Mouse (Mus musculus) thymus, adult 18-20 months (tissue): ENCODE measurements at regions not wholly inside any gene's neighbourhood (a gene's known extent, or its start where the extent isn't known, plus 50 kb on each side); places are given as distances from the start of the nearest gene placed in this dataset.

ENCODE experiments used
- DNase-seq, 2 experiments: peaks; one replicate each; pipeline ENCODE4 v3.0.0; 2022; ENCODE audit warnings: mixed read lengths in 2 of 2

DNA sequence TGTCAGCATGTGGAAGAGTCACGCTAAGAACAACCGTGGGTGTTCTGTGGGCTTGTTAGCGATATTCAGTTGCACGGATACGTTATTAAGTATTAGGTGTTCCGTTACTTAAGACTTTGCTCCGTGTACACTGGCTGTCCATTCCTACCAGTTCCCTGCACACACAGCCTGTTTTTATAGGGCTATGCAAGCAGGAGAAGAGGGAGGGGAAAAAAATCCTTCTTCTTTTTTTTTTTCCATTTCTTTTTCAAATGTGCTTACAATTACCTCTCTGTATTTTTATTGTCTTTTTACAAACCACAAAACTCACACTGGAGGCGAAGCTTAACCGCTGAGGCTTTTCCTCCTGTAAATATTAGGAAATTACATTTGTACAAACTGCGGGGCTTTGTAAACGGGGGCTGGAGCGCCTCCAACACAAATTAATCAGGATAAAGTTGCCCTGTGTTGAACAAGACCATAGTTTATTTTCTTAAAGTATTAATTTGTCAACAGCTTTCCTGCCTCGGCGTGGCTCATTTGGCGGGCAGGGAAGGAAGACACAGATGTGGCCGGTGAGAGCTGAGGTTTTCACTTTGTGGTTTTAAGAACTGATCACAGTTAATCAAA lies 340.8 kb upstream of the Mki67 start:
- no peak for DNase-seq

DNA sequence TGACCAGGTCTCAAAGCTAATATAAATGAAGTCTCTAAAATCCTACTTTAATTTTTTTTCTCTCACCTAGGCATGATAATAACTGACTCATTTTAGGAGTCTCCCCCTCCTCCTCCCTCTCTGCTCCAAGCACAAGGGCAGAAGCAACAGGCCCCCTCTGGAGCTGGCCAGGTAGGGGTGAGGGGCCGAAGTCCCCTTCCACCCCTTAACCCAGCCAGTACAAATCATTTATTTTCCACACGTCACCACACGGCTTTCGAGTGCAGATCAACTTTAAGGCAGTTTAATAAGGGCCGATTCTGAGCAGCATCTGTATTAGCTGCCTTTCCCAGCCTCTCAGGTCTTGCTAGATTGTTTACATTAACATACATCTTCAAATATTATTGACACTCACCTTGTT lies 342.2 kb upstream of the Mki67 start:
- no peak for DNase-seq

DNA sequence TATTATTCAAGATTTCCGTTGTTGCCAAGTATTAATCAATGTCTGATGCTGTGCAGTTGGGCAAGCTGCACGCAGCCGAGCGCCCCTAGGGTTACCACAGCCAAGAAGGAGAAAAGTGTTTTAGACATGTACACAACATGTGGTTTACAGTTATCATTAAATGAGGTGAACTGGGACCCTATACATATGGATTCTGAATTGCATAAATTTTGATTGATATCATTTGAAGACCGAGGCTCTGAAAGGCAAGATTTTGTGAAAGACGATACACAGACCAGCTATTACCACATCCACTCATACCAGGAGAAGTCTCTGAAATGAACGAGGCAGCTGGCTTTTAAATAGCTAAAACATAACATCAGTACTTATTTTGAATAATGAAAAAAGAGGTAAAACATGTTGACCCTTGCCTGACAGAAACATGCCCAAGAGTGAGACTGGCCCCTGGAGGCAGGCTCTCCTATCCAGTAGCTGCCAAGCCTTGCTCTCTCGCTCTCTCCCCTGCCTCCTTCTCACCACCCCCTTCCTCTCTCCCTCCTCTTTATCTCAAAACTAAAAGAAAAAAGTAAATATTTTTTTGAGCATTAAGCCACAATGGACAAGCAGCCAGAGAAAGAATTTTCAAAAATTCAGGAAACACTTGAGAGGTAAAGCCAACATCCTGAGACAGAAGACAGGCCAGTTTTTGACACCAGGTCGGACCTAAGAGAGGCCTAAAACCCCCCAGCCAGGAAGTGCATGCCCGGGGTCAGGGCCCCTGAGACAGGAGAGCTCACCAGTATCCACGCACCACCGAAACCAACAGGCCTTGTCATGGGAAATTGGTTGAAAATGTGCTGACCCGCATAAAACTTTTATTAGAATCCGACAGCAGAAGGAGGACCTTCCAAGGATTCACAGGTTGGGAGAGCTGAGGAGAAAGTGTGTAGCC lies 342.9 kb upstream of the Mki67 start:
- DNase-seq, result no peak

DNA sequence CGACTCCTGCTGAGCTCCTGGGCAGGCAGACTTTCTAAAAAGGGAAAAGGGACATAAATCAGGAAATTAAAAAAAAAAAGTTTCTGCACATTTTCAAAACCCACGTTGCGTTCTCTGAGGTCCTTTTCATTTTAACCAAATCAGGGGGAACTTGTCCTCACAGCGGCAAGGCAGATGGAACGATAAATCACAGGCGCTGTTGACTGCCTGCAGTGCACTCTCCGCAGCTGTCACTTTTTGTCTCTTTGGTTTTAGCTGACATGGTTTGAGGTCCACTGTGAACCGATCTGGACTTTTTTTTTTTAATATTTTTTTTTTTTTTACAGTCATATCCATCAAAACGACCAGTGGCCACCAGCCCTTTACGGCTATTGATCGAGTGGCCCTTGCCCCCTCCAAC lies 343.7 kb upstream of the Mki67 start:
- no peak for DNase-seq

DNA sequence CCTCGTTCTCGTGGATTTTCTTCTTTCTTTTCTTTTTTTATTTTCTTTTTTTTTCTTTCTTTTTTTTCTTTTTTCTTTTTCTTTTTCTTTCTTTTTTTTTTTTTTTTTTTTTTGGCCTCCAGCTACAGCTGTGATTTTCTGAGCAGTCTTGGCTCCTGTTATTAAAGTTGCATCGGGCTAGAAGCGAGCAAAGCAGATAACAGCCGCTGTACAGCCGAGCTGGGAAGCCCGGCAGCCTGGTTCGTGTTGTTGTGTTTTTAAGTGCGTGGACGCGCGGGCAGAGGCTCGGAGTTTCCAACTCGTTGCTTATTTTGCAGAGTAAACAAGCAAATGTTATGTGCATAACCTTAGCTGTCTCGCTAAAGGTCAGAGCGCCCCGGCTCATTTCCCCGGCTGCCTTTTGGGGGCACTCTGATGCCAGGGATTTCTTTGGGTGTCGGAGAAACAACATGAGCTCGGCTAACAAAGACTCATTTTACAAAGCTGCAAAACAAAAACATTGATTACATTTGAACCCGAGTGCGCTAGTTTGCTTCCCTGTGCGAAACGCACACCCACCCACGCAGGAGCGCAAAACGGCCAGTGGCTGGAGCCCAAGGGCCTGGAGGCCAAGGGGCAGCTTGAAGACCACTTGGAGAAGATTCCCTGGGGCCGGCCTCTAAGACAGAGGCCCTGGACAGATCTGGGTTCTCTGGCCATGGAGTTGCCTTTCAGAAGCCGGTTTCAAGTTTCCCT lies 344.3 kb upstream of the Mki67 start:
- DNase-seq, result no peak

DNA sequence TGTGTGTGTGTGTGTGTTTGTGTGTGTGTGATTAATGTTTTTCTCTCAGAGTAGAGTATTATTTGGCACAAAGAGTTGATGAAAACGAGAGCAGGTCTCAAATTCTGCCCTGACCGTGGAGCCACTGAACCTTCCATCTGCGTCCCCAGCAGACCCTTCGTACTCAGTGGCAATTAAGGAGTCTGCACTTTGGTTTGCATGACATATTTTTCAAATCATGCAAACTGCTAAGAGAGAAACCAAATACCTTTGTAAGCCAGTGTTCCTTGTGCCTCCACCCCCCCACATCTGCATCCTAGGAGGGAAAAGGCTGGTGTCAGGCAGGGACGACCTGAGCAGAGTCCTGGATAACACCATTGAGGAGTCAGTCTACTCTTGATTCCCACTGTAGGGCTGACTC lies 346.5 kb upstream of the Mki67 start:
- DNase-seq, result no peak

DNA sequence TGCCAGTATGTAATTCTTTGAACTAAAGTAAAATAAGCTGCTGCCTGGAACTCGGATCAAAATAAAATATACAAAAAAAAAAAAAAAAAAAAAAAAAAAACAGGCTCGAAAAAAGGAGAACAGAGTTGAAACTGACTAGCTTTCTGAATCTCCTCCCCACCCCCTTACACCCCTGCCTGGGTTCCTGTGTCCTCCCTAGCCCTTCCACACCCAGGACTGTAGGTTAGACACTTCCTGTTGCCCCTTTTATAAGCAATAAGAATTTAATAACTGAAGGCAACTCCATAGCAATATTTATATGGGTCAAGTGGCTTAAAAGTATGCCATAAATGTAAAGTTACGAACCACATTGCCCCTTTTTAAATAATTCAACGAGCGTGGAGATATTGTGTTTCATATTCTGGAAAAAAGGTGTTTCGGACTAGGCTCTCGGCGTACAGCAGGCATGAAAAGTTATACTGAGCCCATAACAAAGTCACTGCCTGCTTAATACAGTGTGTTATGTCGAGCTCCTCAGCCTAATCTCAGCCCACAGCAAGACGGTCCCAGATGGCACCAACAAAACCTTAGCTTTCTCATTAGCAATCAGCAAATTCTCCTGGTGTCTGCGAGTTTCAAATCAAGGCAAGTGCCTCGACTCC lies 349.0 kb upstream of the Mki67 start:
- DNase-seq, result no peak

DNA sequence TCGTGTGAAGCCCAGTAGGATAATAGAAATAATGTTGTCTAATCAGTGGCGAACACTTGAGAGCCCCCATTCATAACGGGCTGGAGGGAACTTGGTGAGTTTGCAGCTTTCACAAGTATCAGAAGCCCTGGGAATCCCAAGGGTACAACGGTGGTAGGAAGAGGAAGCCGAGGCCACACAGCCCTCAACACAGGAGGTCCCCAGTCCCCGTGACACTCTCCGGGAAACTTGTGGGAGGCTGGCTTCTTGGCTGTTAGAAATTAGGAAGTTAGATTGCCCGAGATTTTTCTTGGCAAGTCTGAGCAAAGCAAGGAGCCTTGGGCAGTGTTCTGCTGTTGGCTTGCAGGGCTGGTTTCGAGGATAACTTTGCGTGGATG lies 349.5 kb upstream of the Mki67 start:
- DNase-seq, result no peak

DNA sequence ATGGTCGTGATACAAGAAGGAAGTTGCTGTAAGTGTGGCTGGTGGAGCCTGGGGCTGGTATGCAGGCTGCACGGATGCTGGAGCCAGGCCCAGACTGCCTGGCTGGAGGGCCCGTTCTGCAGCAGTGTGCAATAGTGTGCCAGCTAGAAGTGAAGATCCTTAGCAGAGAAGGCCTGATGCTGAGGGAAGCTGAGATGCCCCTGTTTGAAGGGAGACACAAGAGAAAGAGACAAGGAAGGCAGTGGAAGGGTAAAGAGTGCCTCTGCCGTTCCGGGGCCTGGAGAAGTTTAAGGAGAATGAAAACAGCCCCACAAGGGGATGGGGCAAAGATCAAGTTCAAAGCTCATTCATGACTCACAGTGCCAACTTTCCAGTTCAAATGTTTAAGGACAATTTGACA lies 354.7 kb upstream of the Mki67 start:
- DNase-seq, result no peak

DNA sequence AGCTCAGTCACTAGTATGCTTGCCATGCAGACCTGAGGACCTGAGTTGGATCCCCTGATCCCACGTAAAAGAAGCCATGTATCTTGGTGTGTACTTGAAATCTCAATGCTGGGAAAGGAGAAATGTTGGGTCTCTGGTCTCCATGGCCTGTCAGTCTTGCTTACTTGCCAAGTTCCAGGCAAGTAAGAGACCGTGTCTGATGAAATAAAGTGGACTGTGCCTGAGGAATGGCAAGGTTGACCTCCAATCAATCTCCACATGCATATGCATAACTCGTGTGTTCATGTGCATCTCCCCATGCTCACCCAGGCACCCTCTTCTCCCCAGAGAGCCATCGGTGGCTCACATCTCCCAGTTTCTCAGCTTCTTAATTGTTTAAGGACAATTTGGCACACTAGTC lies 355.2 kb upstream of the Mki67 start:
- DNase-seq, result no peak

DNA sequence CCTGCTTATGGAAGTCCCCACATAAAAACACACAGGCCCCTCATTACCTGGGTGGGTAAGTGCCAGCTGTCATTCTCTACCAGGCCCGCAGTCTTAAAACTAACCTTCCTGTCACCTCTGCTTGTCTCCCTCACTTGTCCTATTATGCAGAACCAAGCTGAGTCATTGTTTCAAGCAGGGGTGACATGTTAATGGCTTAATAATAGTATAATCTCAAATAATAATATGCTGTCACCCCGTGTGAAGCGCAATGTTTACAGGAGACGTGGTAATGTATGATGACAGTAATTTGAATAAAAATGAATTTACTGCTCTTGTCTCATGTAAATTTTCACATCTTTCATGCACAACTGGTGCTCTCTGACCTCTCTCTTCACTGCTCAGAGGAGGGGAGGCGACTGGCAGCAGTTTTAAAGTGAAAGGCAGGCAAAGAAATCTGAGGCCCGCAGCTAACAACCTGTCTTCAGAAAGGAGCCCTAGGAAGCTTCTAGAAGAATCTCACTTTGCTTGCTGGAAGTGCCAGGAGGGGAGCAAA lies 357.2 kb upstream of the Mki67 start:
- DNase-seq, result no peak

DNA sequence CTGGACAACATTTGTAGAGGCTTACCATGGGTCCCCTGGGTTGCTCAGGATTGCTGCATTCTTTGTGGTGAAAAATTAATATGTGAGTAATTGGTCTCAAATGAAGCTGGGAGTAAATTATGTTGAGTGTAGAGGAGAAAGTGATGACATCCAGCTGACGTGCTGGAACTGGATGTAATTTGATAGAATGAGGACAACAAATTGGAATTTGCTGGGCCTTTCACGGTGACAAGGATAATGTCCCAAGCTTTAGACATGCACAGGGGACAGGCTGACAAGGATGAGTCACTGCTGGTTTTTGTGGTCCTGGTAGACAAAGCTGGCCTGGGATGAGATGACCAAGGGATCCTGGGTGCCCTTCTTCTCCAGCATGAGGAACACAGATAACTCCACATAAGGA lies 357.9 kb upstream of the Mki67 start:
- DNase-seq, result no peak

DNA sequence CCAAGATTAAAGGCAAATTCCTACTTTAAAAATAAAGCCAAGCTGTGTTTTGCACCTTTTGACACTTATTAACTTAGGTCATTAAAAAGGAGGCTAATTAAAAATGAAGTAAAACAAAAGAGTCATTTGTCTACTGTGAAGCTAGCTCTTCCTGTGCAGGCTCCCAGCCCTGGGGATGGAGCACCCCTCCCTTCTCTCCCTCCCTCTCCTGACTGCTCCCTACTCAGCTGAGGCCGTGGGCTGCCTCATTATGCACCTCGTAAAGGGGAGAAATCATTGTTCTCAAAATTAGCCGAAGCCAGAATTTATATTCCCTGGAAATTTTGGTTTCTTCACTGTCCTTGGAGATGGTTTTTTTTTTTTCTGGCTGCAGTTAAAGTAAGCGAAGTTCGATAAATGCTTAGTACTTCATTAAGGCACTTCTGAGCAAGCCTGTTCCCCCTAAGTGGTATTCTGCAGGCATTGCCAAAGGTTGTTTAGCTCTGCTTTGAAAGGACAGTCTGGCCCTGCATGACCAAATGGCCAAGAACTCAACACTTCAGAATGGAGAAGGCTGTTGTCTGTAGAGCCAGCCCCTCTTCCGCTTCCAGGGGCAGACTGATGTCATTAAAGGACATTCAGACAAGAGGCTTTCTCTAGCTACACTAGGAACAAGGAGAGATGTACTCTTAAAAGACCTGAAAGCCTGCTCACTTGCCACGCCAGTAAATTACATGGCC lies 365.5 kb upstream of the Mki67 start:
- DNase-seq, result no peak

DNA sequence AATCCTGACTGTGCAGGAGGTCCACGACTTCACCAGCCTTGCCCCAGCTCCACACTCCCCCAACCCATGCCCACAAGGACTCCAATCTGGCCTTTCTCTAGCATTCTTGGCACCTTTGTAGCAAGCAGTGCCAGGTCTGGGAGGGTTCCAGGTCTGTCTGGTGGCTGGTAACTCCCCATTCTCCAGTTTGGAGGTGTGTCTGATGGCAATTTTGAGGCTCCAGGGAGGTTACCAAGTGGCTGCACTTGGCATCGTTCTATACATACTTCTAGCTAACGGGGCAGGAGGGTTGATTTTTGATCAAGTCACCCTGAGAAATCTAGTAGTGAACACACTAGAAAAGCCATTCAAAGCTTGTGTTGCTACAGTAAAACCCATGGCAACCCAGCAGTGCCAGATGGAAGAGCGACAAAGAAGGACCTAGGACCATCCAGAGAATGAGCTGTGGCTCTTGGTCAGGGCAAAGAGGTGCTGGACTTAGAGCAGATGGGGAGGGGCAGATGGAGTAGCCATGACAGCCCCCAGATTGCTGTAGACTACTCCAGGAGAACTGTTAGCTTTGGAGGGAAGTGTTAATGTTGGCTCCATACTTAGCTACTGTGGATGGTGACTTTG lies 366.2 kb upstream of the Mki67 start:
- DNase-seq, result no peak

DNA sequence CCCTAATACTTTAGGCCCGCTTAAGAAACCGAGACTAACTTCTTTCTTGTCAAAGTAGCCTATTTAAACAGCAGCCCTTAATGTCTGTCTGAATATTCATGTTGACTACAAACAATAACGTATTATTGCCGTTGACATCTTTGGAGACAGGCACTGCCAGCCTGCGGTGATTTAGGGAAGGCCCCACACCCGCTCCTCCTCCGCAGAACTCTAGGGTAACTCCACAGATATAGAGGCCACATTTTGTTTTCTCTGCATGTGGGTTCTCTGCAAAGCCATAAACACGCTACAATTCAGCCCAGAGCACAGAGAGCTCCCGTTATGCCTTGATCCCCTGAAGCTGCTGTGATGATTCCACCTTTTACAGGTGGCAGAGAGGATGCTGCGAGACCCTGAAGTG lies 366.8 kb upstream of the Mki67 start:
- DNase-seq, result no peak

DNA sequence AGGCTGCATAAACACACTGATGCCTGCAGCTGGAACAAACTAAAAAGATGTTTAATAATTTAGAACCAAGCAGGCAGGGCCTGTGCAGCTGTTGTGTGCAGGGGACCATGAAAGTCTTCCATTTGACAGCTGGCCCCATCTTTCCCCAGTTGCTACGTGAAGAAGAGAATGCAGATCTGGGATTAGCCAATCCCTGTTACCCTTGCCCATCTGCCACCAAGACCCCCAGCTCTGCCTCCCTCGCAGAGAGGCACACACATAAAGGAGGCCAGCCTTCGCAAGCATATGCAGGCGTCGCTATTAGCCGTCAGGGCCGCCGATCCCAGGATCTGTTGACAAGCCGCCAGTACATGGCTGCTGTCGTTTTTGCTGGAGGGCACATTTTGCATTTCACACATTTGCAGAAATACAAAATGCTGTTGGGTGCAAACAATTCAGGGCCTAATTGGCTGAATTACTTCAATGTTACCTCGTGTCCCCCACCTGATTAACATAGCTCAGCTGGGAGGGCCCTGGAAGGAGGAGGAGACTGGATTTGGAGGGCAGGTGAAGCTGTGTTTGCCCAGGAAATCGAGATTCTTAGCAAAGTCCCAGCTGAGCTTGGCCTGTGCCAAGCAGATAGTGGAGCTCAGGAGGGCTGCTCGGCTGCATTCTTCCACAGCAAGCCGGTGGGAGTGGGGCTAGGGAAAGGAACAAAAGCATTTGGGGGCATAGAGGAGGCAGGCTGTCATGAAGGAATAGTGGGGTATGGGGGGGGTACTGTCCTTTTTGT lies 367.6 kb upstream of the Mki67 start:
- no peak for DNase-seq

DNA sequence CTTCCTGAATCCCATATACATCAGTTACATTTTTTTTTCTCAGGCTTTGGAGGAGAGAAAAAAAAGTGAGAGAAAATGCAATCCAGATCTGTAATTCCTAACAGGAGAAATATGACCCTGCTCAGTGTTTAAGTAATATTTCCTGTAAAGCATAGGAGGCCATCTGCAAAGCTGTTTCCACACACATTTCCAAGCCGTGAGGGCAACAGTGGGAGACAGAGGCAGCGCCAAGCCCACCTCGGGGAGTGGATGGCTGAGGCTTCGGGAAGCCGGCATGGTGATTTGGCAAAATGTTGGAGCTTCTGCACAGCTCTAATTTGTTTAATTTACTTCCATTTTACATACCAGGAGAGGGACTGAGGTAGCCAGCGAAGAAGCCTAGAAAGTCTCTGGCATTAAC lies 372.6 kb upstream of the Mki67 start:
- no peak for DNase-seq

DNA sequence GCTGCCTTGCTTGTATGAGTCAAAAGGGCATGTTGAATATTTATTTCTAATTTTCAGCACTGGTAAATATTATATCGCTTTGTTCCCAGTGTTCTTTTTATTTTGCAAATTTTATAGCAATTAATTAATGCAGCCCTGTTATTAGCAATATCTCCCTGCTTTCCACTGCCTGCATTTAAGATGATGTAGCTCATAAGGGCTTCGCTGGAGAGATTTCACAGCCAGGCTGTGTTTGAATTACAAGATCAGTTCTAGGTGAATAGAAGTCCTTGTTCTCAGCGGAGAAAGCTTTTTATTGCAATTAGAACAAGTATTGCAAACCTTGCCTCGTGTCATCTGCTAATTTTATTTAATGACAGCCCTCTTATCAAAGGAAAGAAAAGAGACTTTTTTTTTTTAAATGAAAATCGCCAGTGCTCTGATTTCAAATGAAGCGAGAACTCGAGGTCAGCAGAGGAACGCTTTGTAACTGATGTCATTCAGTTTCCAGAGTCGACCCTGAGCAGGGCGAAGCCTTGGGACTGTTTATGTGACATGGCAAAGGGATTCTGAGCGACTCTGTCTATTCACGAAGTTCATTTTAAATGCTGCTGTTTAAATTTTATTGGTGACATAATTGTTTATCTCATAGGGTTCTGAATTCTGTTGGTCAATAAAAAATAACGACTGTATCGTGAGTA lies 378.7 kb upstream of the Mki67 start:
- DNase-seq, result no peak

DNA sequence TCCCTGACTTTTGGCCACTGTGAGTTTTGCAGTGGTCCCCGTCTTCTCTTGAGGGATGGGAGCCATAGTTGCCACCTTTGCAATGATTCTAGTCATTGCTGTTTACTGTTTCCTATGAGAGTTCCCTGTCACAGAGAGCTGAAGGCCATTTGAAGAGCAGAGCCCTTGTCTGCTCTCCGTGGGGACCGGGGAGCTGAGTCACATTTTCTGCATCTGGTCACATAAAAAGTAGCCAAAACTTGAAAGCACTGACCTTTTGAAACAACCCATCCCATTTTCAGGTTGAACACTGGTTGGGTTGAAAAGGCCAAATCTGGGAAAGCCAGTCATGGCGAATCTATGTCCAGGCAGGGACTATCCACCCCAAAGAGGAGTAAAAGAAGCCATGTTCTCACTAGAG lies 387.9 kb upstream of the Mki67 start:
- DNase-seq, result no peak

DNA sequence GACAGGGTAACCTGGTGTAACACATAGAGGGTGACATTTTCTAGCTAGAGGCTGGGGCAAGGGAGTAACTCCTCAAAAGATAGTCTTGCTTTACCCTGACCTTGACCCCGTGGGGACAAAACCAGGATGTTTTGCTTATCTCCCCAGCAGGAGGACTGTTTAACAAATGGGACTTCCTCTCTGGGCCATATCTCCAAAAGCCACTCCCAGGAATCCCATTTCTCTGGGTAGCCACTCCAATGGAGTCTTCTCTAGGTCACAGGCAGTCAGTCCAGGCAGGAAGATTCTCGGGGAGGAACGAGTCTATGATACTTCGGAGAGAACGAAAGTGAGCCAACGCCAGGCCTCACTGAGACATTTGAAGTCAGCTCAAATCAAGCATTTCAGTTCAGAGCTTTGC lies 396.0 kb upstream of the Mki67 start:
- no peak for DNase-seq

DNA sequence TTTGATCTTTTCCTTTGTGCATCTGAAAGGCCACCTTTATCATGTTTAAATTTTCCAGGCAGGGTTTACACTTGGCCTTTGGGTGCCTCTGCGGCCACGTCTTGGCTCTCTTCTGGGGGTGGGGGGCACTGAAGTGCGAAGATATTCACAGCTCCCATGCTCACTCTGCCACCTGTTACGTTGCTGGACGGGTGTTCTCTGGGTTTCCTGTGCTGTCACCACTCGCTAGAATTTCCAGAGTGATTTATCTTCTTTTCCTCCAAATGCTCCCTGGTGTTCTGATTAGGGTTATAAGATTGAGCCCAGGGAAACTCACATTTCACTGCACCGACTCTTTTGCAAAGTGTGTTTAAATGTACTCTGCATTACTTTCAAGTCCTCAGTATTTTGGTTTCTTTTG lies 404.8 kb upstream of the Mki67 start:
- no peak for DNase-seq
